Mouse (Mus musculus): ENCODE data around the gene Col16a1.

GRCm38 (mm10) chr4:130082211-130082610, 34.6 kb downstream of the Col16a1 start:
- TF ChIP-seq POLR2AphosphoS2 (IDR thresholded peaks at IDR 0.05; ENCODE audit: low read length) (no peak), MAX (IDR thresholded peaks at IDR 0.05; ENCODE audit: low read length) (no peak), POLR2A (IDR thresholded peaks at IDR 0.05; ENCODE audit: control insufficient read depth in 1 of 2, insufficient read depth in 1 of 2, low read depth in 1 of 2, low read length in 2 of 2, poor library complexity in 1 of 2) (no peak), TCF12 (IDR thresholded peaks at IDR 0.05; ENCODE audit: low read depth, low read length) (no peak), EP300 (IDR thresholded peaks at IDR 0.05; ENCODE audit: low read depth in 1 of 2, low read length in 2 of 2) (no peak), CTCF (IDR thresholded peaks at IDR 0.05 in 2 of 3, conservative IDR thresholded peaks at IDR 0.05 in 1 of 3; ENCODE audit: control insufficient read depth in 1 of 3, insufficient read depth in 1 of 3, low read depth in 2 of 3, low read length in 3 of 3, poor library complexity in 1 of 3, severe bottlenecking in 1 of 3) (no peak)
